Mouse (Mus musculus) heart, embryonic 11.5 days (tissue): ENCODE data around the gene Eml3. TPM values are rescaled to one million over a fixed set of nuclear protein-coding genes. Genes with fewer than 3 reads are reported as not detected.

Experiments
- ATAC-seq: fragments of 200-750 bp; cut with Nextera tagmentation; replicated peaks from 2 replicates; pipeline ENCODE4 v1.8.0; 2017; ENCODE audit warnings: moderate library complexity; ENCODE audit not compliant: insufficient number of reproducible peaks, low FRiP score, low TSS enrichment
- H3K27ac ChIP-seq: fragments of 300-500 bp; sonication (generic); 2 replicates; pipeline ENCODE4 v1.5.1; 2014; ENCODE audit warnings: mild to moderate bottlenecking, low read depth, low read length
- H3K27me3 ChIP-seq: fragments of 300-500 bp; sonication (generic); 2 replicates; pipeline ENCODE4 v1.6.1; 2014; ENCODE audit warnings: mild to moderate bottlenecking, low read length, mixed read lengths; ENCODE audit not compliant: control insufficient read depth, insufficient read depth
- H3K36me3 ChIP-seq: fragments of 300-500 bp; sonication (generic); 2 replicates; pipeline ENCODE4 v1.6.1; 2014; ENCODE audit warnings: mild to moderate bottlenecking, low read length, moderate library complexity, mixed read lengths; ENCODE audit not compliant: control insufficient read depth, insufficient read depth
- H3K4me1 ChIP-seq: fragments of 300-500 bp; sonication (generic); 2 replicates; pipeline ENCODE4 v1.6.1; 2014; ENCODE audit warnings: low read length; ENCODE audit not compliant: control insufficient read depth, insufficient read depth
- H3K4me2 ChIP-seq: fragments of 300-500 bp; sonication (generic); 2 replicates; pipeline ENCODE4 v1.6.1; 2014; ENCODE audit warnings: mild to moderate bottlenecking, moderate library complexity
- H3K4me3 ChIP-seq: fragments of 300-500 bp; sonication (generic); 2 replicates; pipeline ENCODE4 v1.5.1; 2014; ENCODE audit warnings: low read depth, low read length
- H3K9ac ChIP-seq: fragments of 300-500 bp; sonication (generic); 2 replicates; pipeline ENCODE4 v1.6.1; 2014; ENCODE audit warnings: mild to moderate bottlenecking, low read depth, low read length, moderate library complexity
- H3K9me3 ChIP-seq: fragments of 300-500 bp; sonication (generic); replicated peaks from 2 replicates; pipeline ENCODE4 v1.6.1; 2016; ENCODE audit warnings: low read length; ENCODE audit not compliant: control insufficient read depth
- WGBS: fragments of 180-500 bp; shearing (Covaris S2); extraction: QIAGEN DNeasy Blood & Tissue Kit; methylation state at CpG from one replicate; pipeline ENCODE4 v1.1.7; 2014; ENCODE audit not compliant: insufficient replicate concordance; 5-methylcytosine and 5-hydroxymethylcytosine counted together
- polyA plus RNA-seq: library from polyadenylated mRNA; unstranded; fragments of >200 nt; fragmentation: Nextera tagmentation; extraction: Ambion mirVana; gene quantifications from 2 replicates; pipeline ENCODE4 v1.2.1, GENCODE M21; 2014

Eml3 gene
- polyA plus RNA-seq, 1 experiment from 2014 or later, result 8.1 TPM

DNA sequence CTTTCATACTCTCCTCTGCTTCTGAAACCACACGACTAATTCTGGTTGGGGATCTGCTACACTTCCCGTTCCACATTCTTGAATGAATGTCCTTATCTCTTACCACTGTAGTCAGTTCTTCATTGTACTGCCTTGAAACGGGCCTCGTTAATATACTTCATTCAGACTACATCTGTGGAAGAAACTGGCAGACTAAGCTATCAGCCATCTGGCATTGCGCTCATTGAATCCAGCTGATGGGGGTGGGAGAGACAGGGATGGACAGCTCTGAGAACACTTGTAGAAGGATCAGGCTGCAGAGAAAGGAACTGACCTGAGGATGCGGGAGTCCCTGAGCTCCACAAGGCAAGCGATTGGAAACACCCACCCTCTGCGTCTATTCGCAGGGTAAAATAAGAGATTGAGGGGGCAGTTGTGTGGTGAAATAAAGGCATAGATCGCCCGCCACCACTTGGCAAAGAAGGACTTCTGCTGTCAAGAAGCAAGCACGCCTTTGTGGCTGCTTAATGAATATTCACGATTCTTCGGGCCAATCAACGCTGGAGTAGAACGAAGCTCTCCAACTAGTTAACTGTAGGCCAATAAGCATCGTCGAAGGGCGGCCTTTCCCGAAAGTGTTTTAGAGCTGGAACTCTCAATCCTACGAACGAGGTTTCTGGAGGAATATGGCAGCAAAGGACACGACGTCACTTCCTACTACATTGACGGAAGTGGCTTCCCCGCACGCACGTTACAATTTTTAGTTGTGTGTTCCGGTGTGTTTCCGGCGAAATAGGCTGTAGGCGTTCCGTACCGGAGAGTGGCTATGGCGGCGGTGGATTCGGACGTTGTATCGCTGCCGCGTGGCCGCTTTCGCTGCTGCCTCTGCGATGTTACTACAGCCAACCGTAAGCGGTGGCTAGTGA is 24.0 kb downstream of the Eml3 start, which contains the start of gene Tut1:
Tut1 (plus strand) TSS at position 713 of the 905 bp plus-strand sequence.
- Histone ChIP-seq H3K4me3 (peak within 1 kb of the TSS; percentile 86), H3K9me3 (no peaks in the 10 kb centered on the region), H3K4me2 (peak within 1 kb of the TSS; percentile 91), H3K27me3 (no peaks in the 10 kb centered on the region), H3K27ac (peak within 1 kb of the TSS; percentile 71), H3K4me1 (peaks cover 7% of the 10 kb centered on the region; the same call in 1 of the 2 replicates), H3K9ac (peak within 1 kb of the TSS; percentile 85), H3K36me3 (peaks cover 24% of the 10 kb centered on the region)
- ATAC-seq, result peak; percentile 90
- 2% methylated on average over 46 of the region's 46 CpGs for WGBS

- 6% methylated on average over 9 of the region's 9 CpGs for WGBS
- Histone ChIP-seq H3K36me3 (peaks cover 21% of the 10 kb centered on the region), H3K27me3 (no peaks in the 10 kb centered on the region), H3K9ac (peak overlapping the region; percentile 85), H3K4me1 (peaks cover 7% of the 10 kb centered on the region; the same call in 1 of the 2 replicates), H3K27ac (peak overlapping the region; percentile 71), H3K4me3 (peak overlapping the region; percentile 86), H3K9me3 (no peaks in the 10 kb centered on the region), H3K4me2 (peak overlapping the region; percentile 91)
- no peak for ATAC-seq
Observed at GRCm38 (mm10) chr19:8954171-8954570, 24.8 kb downstream of the Eml3 start.

DNA sequence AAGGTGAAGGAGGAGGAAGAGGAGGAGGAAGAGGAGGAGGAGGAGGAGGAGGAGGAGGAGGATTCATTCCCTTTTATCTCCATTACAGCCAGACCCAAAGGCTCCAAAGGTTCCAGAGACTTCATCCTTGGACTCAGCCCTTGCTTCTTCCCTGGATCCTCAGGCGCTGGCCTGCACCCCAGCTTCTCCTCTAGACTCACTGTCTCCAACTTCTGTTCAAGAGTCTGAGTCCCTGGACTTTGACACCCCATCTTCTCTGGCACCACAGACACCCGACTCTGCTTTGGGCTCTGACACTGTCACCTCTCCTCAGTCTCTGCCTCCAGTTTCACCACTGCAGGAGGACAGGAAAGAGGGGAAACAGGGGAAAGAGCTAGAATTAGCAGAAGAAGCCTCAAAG is 32.9 kb downstream of the Eml3 start:
- H3K27me3 ChIP-seq, result no peaks in the 10 kb centered on the region
- H3K4me3 ChIP-seq, result no peak overlapping the region
- H3K4me1 ChIP-seq, result peaks cover 5% of the 10 kb centered on the region
- H3K9me3 ChIP-seq, result no peaks in the 10 kb centered on the region
- no peak overlapping the region for H3K27ac ChIP-seq
- ATAC-seq, result no peak
- 88% methylated on average over 2 of the region's 2 CpGs for WGBS
- no peak overlapping the region for H3K9ac ChIP-seq
- H3K36me3 ChIP-seq, result peaks cover 38% of the 10 kb centered on the region
- no peak overlapping the region for H3K4me2 ChIP-seq

DNA sequence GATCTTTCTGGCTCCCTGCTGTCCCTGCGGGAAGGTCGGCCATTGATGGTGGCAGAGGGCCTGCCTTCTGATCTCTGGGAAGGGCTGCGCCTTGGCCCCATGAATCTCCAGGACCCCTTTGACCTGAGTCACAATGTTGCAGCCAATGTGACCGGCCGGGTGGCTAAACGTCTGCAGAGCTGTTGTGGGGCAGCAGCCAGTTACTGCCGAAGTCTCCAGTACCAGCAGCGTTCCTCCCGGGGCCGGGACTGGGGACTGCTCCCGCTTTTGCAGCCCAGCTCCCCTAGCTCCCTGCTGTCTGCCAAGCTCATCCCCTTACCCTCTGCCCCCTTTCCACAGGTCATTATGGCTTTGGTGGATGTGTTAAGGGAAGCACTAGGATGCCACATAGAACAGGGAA is 35.7 kb downstream of the Eml3 start:
- peaks cover 9% of the 10 kb centered on the region for H3K4me1 ChIP-seq
- no peaks in the 10 kb centered on the region for H3K9me3 ChIP-seq
- 86% methylated on average over 11 of the region's 11 CpGs for WGBS
- peaks cover 40% of the 10 kb centered on the region for H3K36me3 ChIP-seq
- no peak for ATAC-seq
- no peak overlapping the region for H3K4me3 ChIP-seq
- no peak overlapping the region for H3K4me2 ChIP-seq
- H3K27ac ChIP-seq, result no peak overlapping the region; the same call in 1 of the 2 replicates
- no peaks in the 10 kb centered on the region for H3K27me3 ChIP-seq
- H3K9ac ChIP-seq, result 0 out of 2 replicates have a peak overlapping the region, but pooled peaks have one; percentile 16

- 63% methylated on average over 8 of the region's 8 CpGs for WGBS
- ATAC-seq, result no peak
- H3K9ac ChIP-seq, result peak overlapping the region; percentile 87
- H3K27ac ChIP-seq, result peak overlapping the region; percentile 90
- H3K4me3 ChIP-seq, result peak overlapping the region; percentile 70
- no peaks in the 10 kb centered on the region for H3K9me3 ChIP-seq
- H3K27me3 ChIP-seq, result no peaks in the 10 kb centered on the region
- peaks cover 9% of the 10 kb centered on the region for H3K4me1 ChIP-seq
- peak overlapping the region; percentile 80 for H3K4me2 ChIP-seq
- H3K36me3 ChIP-seq, result peaks cover 46% of the 10 kb centered on the region
Observed at GRCm38 (mm10) chr19:8965771-8966170, 36.4 kb downstream of the Eml3 start.

DNA sequence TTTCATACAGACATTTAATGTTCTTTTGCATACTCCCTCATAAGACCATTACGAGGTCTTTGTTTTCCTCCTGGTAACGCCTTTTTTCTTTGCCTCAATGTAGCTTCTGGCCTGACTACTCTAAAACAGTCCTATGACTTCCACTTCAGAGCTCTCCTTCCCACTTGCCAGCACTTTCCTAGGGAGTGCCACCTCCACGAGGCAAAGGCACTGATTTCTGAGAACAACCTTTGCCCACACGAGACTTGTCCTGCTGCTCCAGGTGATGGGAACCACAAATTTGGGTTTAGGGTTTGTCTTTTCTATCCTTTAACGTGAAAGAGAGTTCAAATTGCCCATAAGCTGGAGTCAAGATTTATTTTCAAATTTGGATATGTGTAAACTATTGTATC is 36.8 kb downstream of the Eml3 start:
- H3K9me3 ChIP-seq, result no peaks in the 10 kb centered on the region
- peaks cover 9% of the 10 kb centered on the region for H3K4me1 ChIP-seq
- H3K9ac ChIP-seq, result peak overlapping the region; percentile 87
- peak overlapping the region; percentile 90 for H3K27ac ChIP-seq
- no peak for ATAC-seq
- H3K4me3 ChIP-seq, result peak overlapping the region; percentile 70
- 36% methylated on average over 5 of the region's 5 CpGs for WGBS
- peaks cover 50% of the 10 kb centered on the region for H3K36me3 ChIP-seq
- peak overlapping the region; percentile 80 for H3K4me2 ChIP-seq
- H3K27me3 ChIP-seq, result no peaks in the 10 kb centered on the region

GRCm38 (mm10) chr19:8966590-8967372 is 37.4 kb downstream of the Eml3 start, which contains the start of gene Eef1g:
Gene Eef1g (plus strand): TSS chr19:8967041.
- no peaks in the 10 kb centered on the region for H3K9me3 ChIP-seq
- H3K9ac ChIP-seq, result peak within 1 kb of the TSS; percentile 89
- H3K27me3 ChIP-seq, result no peaks in the 10 kb centered on the region
- H3K4me1 ChIP-seq, result peaks cover 9% of the 10 kb centered on the region
- H3K36me3 ChIP-seq, result peaks cover 50% of the 10 kb centered on the region
- H3K4me2 ChIP-seq, result peak within 1 kb of the TSS; percentile 80
- WGBS, result under 1% methylated on average over 52 of the region's 52 CpGs
- H3K27ac ChIP-seq, result peak within 1 kb of the TSS; percentile 90
- peak; percentile 98 for ATAC-seq
- H3K4me3 ChIP-seq, result peak within 1 kb of the TSS; percentile 70

DNA sequence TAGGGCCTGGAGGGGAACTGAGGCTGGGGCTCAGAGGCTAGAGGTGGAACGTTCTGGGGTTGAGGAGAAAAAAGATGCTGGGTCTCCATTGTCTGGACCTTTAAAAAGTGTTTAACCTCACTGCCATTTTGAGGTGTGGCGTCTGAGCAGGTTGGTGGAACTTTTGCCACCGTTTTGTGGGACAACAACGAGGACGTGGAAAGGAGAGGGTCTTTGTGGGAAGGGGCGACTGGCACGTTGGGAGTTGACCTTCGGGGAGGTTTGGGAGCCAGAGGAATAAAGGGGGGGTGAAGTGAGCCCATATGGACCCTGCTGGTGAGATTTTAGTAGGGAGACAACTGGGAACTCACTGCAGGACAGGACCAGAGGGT is 38.0 kb downstream of the Eml3 start:
- ATAC-seq, result no peak
- peaks cover 51% of the 10 kb centered on the region for H3K36me3 ChIP-seq
- peak overlapping the region; percentile 89 for H3K9ac ChIP-seq
- peak overlapping the region; percentile 81 for H3K27ac ChIP-seq
- peak overlapping the region; percentile 80 for H3K4me2 ChIP-seq
- no peaks in the 10 kb centered on the region for H3K27me3 ChIP-seq
- WGBS, result 0% methylated on average over 8 of the region's 8 CpGs
- peak overlapping the region; percentile 70 for H3K4me3 ChIP-seq
- peaks cover 9% of the 10 kb centered on the region for H3K4me1 ChIP-seq
- no peaks in the 10 kb centered on the region for H3K9me3 ChIP-seq
